In genomic region chr5:125339851-125340531, GRCm38 (mm10) we compare ENCODE assay signal across 8 mouse cellular contexts. TPM values are rescaled to one million over a fixed set of nuclear protein-coding genes. Genes with fewer than 3 reads are reported as not detected.
DNase-seq lines count a peak whose midpoint lies in the region; ATAC-seq and TF ChIP-seq lines count a peak whose summit lies in the region.

No protein-coding gene starts in this region.

- WGBS in hindbrain, embryonic 11.5 days: 1% methylated on average over 25 of the region's 25 CpGs
- 2% methylated on average over 25 of the region's 25 CpGs for WGBS in limb, embryonic 13.5 days
- WGBS in midbrain, postnatal 0 days: 5% methylated on average over 25 of the region's 25 CpGs

- H3K27ac ChIP-seq in embryonic fibroblast, embryonic 13.5 days (ENCODE audit: insufficient read depth, low read length): peak overlapping the region; percentile 60
- H3K27ac ChIP-seq in hindbrain, embryonic 11.5 days (ENCODE audit: low read depth, low read length): no peak overlapping the region
- H3K27ac ChIP-seq in limb, embryonic 13.5 days: peak overlapping the region; percentile 22; the same call in 1 of the 2 replicates
- peak overlapping the region; percentile 62; the same call in 1 of the 2 replicates for H3K27ac ChIP-seq in midbrain, postnatal 0 days (ENCODE audit: low read depth, low read length)

- peak overlapping the region; percentile 60 for H3K9ac ChIP-seq in hindbrain, embryonic 11.5 days (ENCODE audit: low read depth, low read length)
- H3K9ac ChIP-seq in limb, embryonic 13.5 days: peak overlapping the region; percentile 75
- peak overlapping the region; percentile 83 for H3K9ac ChIP-seq in midbrain, postnatal 0 days (replicated peaks; ENCODE audit: low read length, poor library complexity, severe bottlenecking)

- no peak for TF ChIP-seq POLR2A in embryonic fibroblast, embryonic 13.5 days (IDR thresholded peaks at IDR 0.05; ENCODE audit: low read depth, low read length)

- DNase-seq in spleen, adult 12 weeks (ENCODE audit: low spot score): peak; percentile 27
- no peak for DNase-seq in spleen, adult 18-20 months
- peak; percentile 46 for DNase-seq in hindbrain, embryonic 11.5 days (ENCODE audit: low spot score)
- DNase-seq in midbrain, postnatal 0 days (ENCODE audit: low spot score): no peak
- peak; percentile 58 for DNase-seq in thymus, postnatal 4 days
- no peak for DNase-seq in urinary bladder, postnatal 36 days (ENCODE audit: low spot score in 2 of 2)

- no peaks in the 10 kb centered on the region for H3K4me1 ChIP-seq in embryonic fibroblast, embryonic 13.5 days (ENCODE audit: control insufficient read depth, insufficient read depth, low read length)
- peaks cover 12% of the 10 kb centered on the region; the same call in 1 of the 2 replicates for H3K4me1 ChIP-seq in hindbrain, embryonic 11.5 days (replicated peaks; ENCODE audit: control insufficient read depth, insufficient read depth, low read length)
- peaks cover 31% of the 10 kb centered on the region for H3K4me1 ChIP-seq in limb, embryonic 13.5 days
- H3K4me1 ChIP-seq in midbrain, postnatal 0 days (ENCODE audit: insufficient read depth, low read length): peaks cover 12% of the 10 kb centered on the region; the same call in 1 of the 2 replicates

- peaks cover 3% of the 10 kb centered on the region; the same call in 1 of the 2 replicates for H3K27me3 ChIP-seq in hindbrain, embryonic 11.5 days (ENCODE audit: control insufficient read depth, insufficient read depth, low read length)
- 0 out of 2 replicates have a peak, but pooled peaks cover 4% of the 10 kb centered on the region for H3K27me3 ChIP-seq in limb, embryonic 13.5 days
- no peaks in the 10 kb centered on the region for H3K27me3 ChIP-seq in midbrain, postnatal 0 days (ENCODE audit: insufficient read depth, low read length)

- H3K36me3 ChIP-seq in hindbrain, embryonic 11.5 days (ENCODE audit: control insufficient read depth, insufficient read depth, low read length): no peaks in the 10 kb centered on the region
- H3K36me3 ChIP-seq in limb, embryonic 13.5 days: 0 out of 2 replicates have a peak, but pooled peaks cover 3% of the 10 kb centered on the region
- no peaks in the 10 kb centered on the region for H3K36me3 ChIP-seq in midbrain, postnatal 0 days (ENCODE audit: insufficient read depth, low read length)

- no peak for TF ChIP-seq CTCF in embryonic fibroblast, embryonic 13.5 days (IDR thresholded peaks at IDR 0.05; ENCODE audit: borderline replicate concordance, insufficient read depth, low read length)
- TF ChIP-seq CTCF in midbrain, postnatal 0 days (IDR thresholded peaks at IDR 0.05): no peak

- H3K4me3 ChIP-seq in embryonic fibroblast, embryonic 13.5 days (ENCODE audit: insufficient read depth, low read length): peak overlapping the region; percentile 66
- H3K4me3 ChIP-seq in hindbrain, embryonic 11.5 days (ENCODE audit: low read depth, low read length): peak overlapping the region; percentile 69
- peak overlapping the region; percentile 74 for H3K4me3 ChIP-seq in limb, embryonic 13.5 days
- peak overlapping the region; percentile 85 for H3K4me3 ChIP-seq in midbrain, postnatal 0 days (ENCODE audit: low read depth, low read length)

- no peaks in the 10 kb centered on the region for H3K9me3 ChIP-seq in hindbrain, embryonic 11.5 days (ENCODE audit: control insufficient read depth, low read length)
- no peaks in the 10 kb centered on the region for H3K9me3 ChIP-seq in limb, embryonic 13.5 days
- no peaks in the 10 kb centered on the region for H3K9me3 ChIP-seq in midbrain, postnatal 0 days (ENCODE audit: low read length)

- peak overlapping the region; percentile 98 for H3K4me2 ChIP-seq in hindbrain, embryonic 11.5 days (replicated peaks; ENCODE audit: low read depth, low read length)
- peak overlapping the region; percentile 97 for H3K4me2 ChIP-seq in limb, embryonic 13.5 days (replicated peaks)
- peak overlapping the region; percentile 91 for H3K4me2 ChIP-seq in midbrain, postnatal 0 days (ENCODE audit: low read depth, low read length, poor library complexity, severe bottlenecking)

- ATAC-seq in hindbrain, embryonic 11.5 days (ENCODE audit: low FRiP score): peak; percentile 43; the same call in 1 of the 2 replicates
- ATAC-seq in limb, embryonic 13.5 days (ENCODE audit: low FRiP score, low read depth): peak; percentile 12; the same call in 1 of the 2 replicates
- ATAC-seq in midbrain, postnatal 0 days (ENCODE audit: low FRiP score): peak; percentile 29; the same call in 1 of the 2 replicates

RNA-seq across cellular contexts. Expression of gene Scarb1, which starts 0.9 kb away (rescaled TPM):
- 46.8 and 47.8 TPM in 2 replicates for polyA plus RNA-seq in embryonic fibroblast, embryonic 13.5 days (2011; ENCODE audit: insufficient read length, low read depth, missing spikeins)
- polyA plus RNA-seq in hindbrain, embryonic 11.5 days (2014; fragmentation: Nextera tagmentation; extraction: Ambion mirVana): 20.4 and 22.6 TPM in 2 replicates
- polyA plus RNA-seq in limb, embryonic 13.5 days (2015; fragmentation: Nextera tagmentation; extraction: Ambion mirVana): 44.3 and 44.4 TPM in 2 replicates
- 60.2 and 74.0 TPM in 2 replicates for total RNA-seq in midbrain, postnatal 0 days (2014; rRNA removed)
- 57.7 and 57.9 TPM in 2 replicates for polyA plus RNA-seq in midbrain, postnatal 0 days (2015; fragmentation: Nextera tagmentation; extraction: Ambion mirVana)

RNA-seq across cellular contexts. Expression of gene Gm10382, which starts 49.1 kb away (rescaled TPM):
- not detected in 2 replicates for polyA plus RNA-seq in embryonic fibroblast, embryonic 13.5 days (2011; ENCODE audit: insufficient read length, low read depth, missing spikeins)
- polyA plus RNA-seq in hindbrain, embryonic 11.5 days (2014; fragmentation: Nextera tagmentation; extraction: Ambion mirVana): 0.59 TPM in 1 of 2 replicates, not detected in the other
- 0.34 and 0.41 TPM in 2 replicates for polyA plus RNA-seq in limb, embryonic 13.5 days (2015; fragmentation: Nextera tagmentation; extraction: Ambion mirVana)
- total RNA-seq in midbrain, postnatal 0 days (2014; rRNA removed): not detected in 2 replicates
- polyA plus RNA-seq in midbrain, postnatal 0 days (2015; fragmentation: Nextera tagmentation; extraction: Ambion mirVana): 0.67 and 0.83 TPM in 2 replicates

RNA-seq across cellular contexts. Expression of gene Ubc, which starts 50.0 kb away (rescaled TPM):
- 543 and 665 TPM in 2 replicates for polyA plus RNA-seq in embryonic fibroblast, embryonic 13.5 days (2011; ENCODE audit: insufficient read length, low read depth, missing spikeins)
- polyA plus RNA-seq in hindbrain, embryonic 11.5 days (2014; fragmentation: Nextera tagmentation; extraction: Ambion mirVana): 1,074 and 1,099 TPM in 2 replicates
- 1,179 and 1,190 TPM in 2 replicates for polyA plus RNA-seq in limb, embryonic 13.5 days (2015; fragmentation: Nextera tagmentation; extraction: Ambion mirVana)
- 915 and 958 TPM in 2 replicates for total RNA-seq in midbrain, postnatal 0 days (2014; rRNA removed)
- 1,268 and 1,306 TPM in 2 replicates for polyA plus RNA-seq in midbrain, postnatal 0 days (2015; fragmentation: Nextera tagmentation; extraction: Ambion mirVana)

Comparison
In these comparisons a context has a peak if more than half of its experiments do, and no peak if none do; other contexts are left out.
1. DNase-seq: peak in spleen, adult 12 weeks (single experiment), hindbrain, embryonic 11.5 days (single experiment) and thymus, postnatal 4 days (single experiment); none in spleen, adult 18-20 months (0 of 2), midbrain, postnatal 0 days (single experiment) and urinary bladder, postnatal 36 days (0 of 2).
2. Peak in every context shown above with its lines, with median percentiles within 50 percentile points of each other: H3K4me3 ChIP-seq, ATAC-seq, H3K4me2 ChIP-seq and H3K9ac ChIP-seq.